Comparison of ENCODE assay signal across 10 mouse cellular contexts in the genomic region with DNA sequence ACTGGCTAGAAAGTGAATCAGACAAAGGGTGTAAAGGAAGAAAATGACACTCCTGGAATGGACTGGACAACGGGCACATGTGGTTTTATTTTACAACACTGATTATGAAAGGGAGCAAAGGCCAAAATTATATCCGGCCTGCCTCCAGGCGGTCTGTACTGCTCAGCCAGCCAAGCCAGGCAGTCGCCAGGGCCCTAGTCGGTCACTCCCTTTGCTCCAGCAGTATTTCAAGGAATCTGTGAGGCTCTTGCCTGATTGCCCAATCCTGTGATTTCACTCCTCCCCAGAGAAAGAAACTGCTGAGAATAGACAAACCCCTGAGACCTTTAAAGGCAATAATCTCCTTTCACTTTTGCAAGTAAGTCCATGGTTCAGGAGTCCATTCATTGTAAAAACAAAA. TPM values are rescaled to one million over a fixed set of nuclear protein-coding genes. Genes with fewer than 3 reads are reported as not detected.
A peak's percentile ranks its signal among the peaks of the same experiment; 100 is the strongest.
DNase-seq lines count a peak whose midpoint lies in the region; ATAC-seq and TF ChIP-seq lines count a peak whose summit lies in the region.
"Had no signal": no experiment of that assay in that cellular context is flagged by ENCODE, and none has a peak within 500 bp of the region (broad histone marks: within the 10 kb centered on the region; RNA-seq: fewer than 3 reads in every experiment).

No protein-coding gene starts in this region.

- H3K27me3 ChIP-seq in heart, postnatal 0 days (ENCODE audit: control insufficient read depth, insufficient read depth, low read length): no peaks in the 10 kb centered on the region
- no peaks in the 10 kb centered on the region for H3K27me3 ChIP-seq in lung, embryonic 15.5 days
- no peaks in the 10 kb centered on the region for H3K27me3 ChIP-seq in midbrain, embryonic 13.5 days
- H3K27me3 ChIP-seq: hindbrain, embryonic 13.5 days; limb, embryonic 12.5 days had no signal

- H3K4me3 ChIP-seq in heart, postnatal 0 days (ENCODE audit: low read depth, low read length): no peak overlapping the region
- H3K4me3 ChIP-seq in lung, embryonic 15.5 days: no peak overlapping the region
- no peak overlapping the region for H3K4me3 ChIP-seq in midbrain, embryonic 13.5 days (replicated peaks)
- H3K4me3 ChIP-seq: hindbrain, embryonic 13.5 days; limb, embryonic 12.5 days had no signal

- no peak for ATAC-seq in heart, postnatal 0 days (ENCODE audit: insufficient read depth, low read depth)
- peak; percentile 69; the same call in 1 of the 2 replicates for ATAC-seq in lung, embryonic 15.5 days (ENCODE audit: borderline replicate concordance, extremely low read depth, low FRiP score, low TSS enrichment)
- no peak for ATAC-seq in midbrain, embryonic 13.5 days
- ATAC-seq: Patski had no signal

- 0 out of 2 replicates have a peak, but pooled peaks cover 3% of the 10 kb centered on the region for H3K4me1 ChIP-seq in heart, postnatal 0 days (ENCODE audit: control insufficient read depth, insufficient read depth)
- H3K4me1 ChIP-seq in lung, embryonic 15.5 days: no peaks in the 10 kb centered on the region
- peaks cover 6% of the 10 kb centered on the region for H3K4me1 ChIP-seq in midbrain, embryonic 13.5 days (replicated peaks)

- TF ChIP-seq CTCF in heart, postnatal 0 days (IDR thresholded peaks at IDR 0.05; ENCODE audit: low read depth): no peak

- no peaks in the 10 kb centered on the region for H3K36me3 ChIP-seq in heart, postnatal 0 days (replicated peaks; ENCODE audit: control insufficient read depth, insufficient read depth, low read length)
- H3K36me3 ChIP-seq in lung, embryonic 15.5 days: no peaks in the 10 kb centered on the region
- H3K36me3 ChIP-seq in midbrain, embryonic 13.5 days: no peaks in the 10 kb centered on the region
- H3K36me3 ChIP-seq: hindbrain, embryonic 13.5 days; limb, embryonic 12.5 days had no signal

- no peak overlapping the region for H3K9ac ChIP-seq in heart, postnatal 0 days (replicated peaks; ENCODE audit: low read depth, low read length)
- no peak overlapping the region for H3K9ac ChIP-seq in lung, embryonic 15.5 days
- H3K9ac ChIP-seq in midbrain, embryonic 13.5 days (replicated peaks): no peak overlapping the region
- H3K9ac ChIP-seq: hindbrain, embryonic 13.5 days; limb, embryonic 12.5 days had no signal

- no peaks in the 10 kb centered on the region for H3K9me3 ChIP-seq in heart, postnatal 0 days (replicated peaks; ENCODE audit: control insufficient read depth, low read length)
- no peaks in the 10 kb centered on the region for H3K9me3 ChIP-seq in lung, embryonic 15.5 days
- no peaks in the 10 kb centered on the region for H3K9me3 ChIP-seq in midbrain, embryonic 13.5 days
- H3K9me3 ChIP-seq: hindbrain, embryonic 13.5 days; limb, embryonic 12.5 days had no signal

- H3K4me2 ChIP-seq in heart, postnatal 0 days (ENCODE audit: low read depth, low read length): no peak overlapping the region
- no peak overlapping the region for H3K4me2 ChIP-seq in lung, embryonic 15.5 days
- no peak overlapping the region for H3K4me2 ChIP-seq in midbrain, embryonic 13.5 days (replicated peaks)
- H3K4me2 ChIP-seq: hindbrain, embryonic 13.5 days; limb, embryonic 12.5 days had no signal

- no peak overlapping the region for H3K27ac ChIP-seq in heart, postnatal 0 days (ENCODE audit: low read depth)
- H3K27ac ChIP-seq in lung, embryonic 15.5 days: peak overlapping the region; percentile 15; the same call in 1 of the 2 replicates
- H3K27ac ChIP-seq in midbrain, embryonic 13.5 days: no peak overlapping the region
- H3K27ac ChIP-seq: hindbrain, embryonic 13.5 days; limb, embryonic 12.5 days had no signal

- TF ChIP-seq EP300 in heart, postnatal 0 days (IDR thresholded peaks at IDR 0.05; ENCODE audit: low read depth): no peak

- DNase-seq in 3T3-L1 (ENCODE audit: low read depth, low spot score) (peak; percentile 90), NIH3T3 (ENCODE audit: low read depth) (peak; percentile 86)
- DNase-seq in heart, postnatal 0 days (ENCODE audit: low spot score): peak; percentile 15
- DNase-seq in ovary, postnatal 14 days (ENCODE audit: low spot score): no peak
- no peak for DNase-seq in cerebellum, postnatal 4 days (ENCODE audit: low spot score in 2 of 2)

- WGBS in heart, postnatal 0 days: 58% methylated on average over 5 of the region's 5 CpGs
- WGBS in lung, embryonic 15.5 days: 48% methylated on average over 5 of the region's 5 CpGs
- 71% methylated on average over 5 of the region's 5 CpGs for WGBS in midbrain, embryonic 13.5 days

RNA-seq across cellular contexts. Expression of a gene that starts 8.7 kb away (rescaled TPM):
- total RNA-seq in heart, postnatal 0 days (2014; rRNA removed; ENCODE audit: low replicate concordance): 1,399 and 1,635 TPM in 2 replicates
- 1,751 and 1,760 TPM in 2 replicates for polyA plus RNA-seq in heart, postnatal 0 days (2015; fragmentation: Nextera tagmentation; extraction: Ambion mirVana)
- polyA plus RNA-seq in lung, embryonic 15.5 days (2015; fragmentation: Nextera tagmentation; extraction: Ambion mirVana): 645 and 653 TPM in 2 replicates
- 594 and 615 TPM in 2 replicates for polyA plus RNA-seq in midbrain, embryonic 13.5 days (2015; fragmentation: Nextera tagmentation; extraction: Ambion mirVana)

Comparison
In these comparisons a context has a peak if more than half of its experiments do, and no peak if none do; other contexts are left out.
1. DNase-seq: peak in 3T3-L1 (single experiment), NIH3T3 (single experiment) and heart, postnatal 0 days (single experiment); none in ovary, postnatal 14 days (single experiment) and cerebellum, postnatal 4 days (0 of 2).